Mouse (Mus musculus) cerebellum, adult 9-11 months (tissue): Measurements from ENCODE around the gene Fgfbp1.

Experiments used
- DNase-seq: peaks from one replicate; pipeline ENCODE4 v3.0.0; 2022

Gene Fgfbp1

DNA sequence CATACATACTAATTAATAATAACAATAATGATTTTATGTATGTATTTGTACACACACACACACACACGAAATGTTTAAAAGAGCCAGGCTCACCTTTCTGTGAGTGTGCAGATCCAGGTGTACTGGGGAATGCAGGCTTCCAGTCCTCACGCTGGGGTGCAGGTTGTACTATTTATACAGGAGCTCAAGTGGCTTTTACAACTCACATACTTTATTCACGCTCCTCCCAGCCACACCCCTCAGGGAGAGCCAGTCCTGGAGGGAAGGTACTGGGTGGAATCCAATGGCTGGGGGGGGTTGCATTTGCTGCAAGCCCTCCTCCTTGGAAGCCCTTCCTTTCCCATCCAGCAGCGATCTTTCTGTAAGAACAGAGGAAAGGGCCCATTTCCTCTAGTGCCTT, at the start of gene Fgfbp1:
Fgfbp1 (minus strand) TSS at position 160 of the 400 bp plus-strand sequence.
- no peak for DNase-seq

DNA sequence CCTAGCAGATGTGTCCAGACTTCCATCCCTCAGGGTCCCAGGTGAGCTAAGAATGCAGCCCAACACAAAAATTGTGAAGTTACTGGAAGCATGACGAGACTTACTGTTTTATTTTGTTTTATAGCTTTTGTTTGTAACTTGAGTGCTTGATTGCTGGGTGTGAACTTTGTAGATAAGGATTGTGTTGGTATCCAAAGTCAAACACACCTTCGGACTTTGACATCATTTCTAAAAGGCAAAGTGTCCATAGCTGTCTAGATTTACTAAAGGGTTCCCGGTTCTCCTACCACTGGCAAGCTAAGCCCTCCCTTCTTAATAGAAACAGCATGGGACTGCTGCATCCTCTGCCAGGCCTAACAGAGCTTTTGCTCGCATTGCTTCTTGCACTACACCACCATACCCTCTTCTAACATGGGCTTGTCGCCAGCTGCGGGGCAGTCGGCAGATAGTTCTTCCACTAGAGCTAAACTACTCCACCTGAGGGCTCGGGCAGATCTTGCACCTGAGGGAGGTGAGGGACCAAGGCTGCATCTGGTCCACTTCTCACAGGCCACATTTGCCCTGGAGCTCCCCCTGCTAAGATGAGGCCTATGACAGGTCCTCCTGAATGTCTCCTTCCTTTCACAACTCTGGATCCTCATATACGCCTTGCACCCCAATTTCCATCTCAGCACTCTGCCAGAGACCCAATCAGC, 16.9 kb upstream of the Fgfbp1 start:
- DNase-seq: no peak

DNA sequence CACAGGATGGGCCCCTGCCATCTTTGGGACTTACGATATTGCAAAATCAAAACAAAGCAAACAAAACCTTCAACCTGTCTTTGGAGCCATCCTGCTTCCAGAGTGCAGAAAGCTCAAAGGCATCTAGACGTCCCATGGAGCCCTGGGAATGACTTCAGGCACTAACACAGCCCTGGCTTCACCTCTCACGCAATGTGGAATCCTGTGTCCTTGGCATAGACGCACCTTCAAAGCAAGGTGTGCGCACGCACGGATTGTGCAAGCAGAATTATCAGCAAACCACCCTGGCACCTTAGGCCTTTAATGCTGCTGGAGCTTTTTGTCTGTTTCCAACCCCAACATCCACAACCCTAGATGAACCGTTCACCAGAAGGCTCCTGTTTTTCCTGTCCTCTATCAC, 16.0 kb upstream of the Fgfbp1 start:
- no peak for DNase-seq

DNA sequence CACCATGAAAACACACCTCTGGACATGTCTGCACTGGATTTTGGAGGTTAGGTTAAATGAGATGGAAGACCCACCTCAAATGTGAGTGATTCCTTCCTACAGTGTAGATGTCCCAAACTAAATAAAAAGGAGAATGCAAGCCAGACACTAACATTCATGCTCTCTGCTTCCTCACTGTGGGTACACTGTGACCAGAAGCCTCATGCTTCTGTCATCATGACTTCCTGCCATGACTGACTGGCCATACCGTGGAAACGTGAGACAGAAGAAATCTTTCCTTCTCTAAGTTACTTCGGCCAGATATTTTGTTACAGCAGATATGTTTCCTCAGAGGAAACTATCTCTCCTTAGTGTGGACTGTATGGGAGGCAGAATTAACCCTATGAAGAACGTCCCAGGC, 14.6 kb upstream of the Fgfbp1 start:
- no peak for DNase-seq

DNA sequence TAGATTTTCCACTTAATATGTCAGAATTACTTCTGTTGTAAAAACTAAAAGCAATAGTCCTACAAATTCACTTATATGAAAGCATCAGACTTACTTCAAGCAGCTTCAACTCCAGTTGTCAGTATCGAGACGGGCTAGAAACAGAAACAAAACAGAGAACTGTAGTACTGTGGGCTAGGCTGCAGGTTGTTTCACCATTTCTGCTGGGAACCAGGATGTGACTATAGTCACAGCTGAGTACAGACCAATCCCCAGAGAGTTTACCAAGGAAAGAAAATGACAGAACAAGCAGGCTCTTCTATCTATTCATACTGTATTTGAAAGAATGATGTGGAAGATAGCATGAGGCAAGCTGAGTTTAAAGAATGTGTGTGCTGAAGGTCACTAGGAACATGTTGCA, 13.4 kb upstream of the Fgfbp1 start:
- no peak for DNase-seq

DNA sequence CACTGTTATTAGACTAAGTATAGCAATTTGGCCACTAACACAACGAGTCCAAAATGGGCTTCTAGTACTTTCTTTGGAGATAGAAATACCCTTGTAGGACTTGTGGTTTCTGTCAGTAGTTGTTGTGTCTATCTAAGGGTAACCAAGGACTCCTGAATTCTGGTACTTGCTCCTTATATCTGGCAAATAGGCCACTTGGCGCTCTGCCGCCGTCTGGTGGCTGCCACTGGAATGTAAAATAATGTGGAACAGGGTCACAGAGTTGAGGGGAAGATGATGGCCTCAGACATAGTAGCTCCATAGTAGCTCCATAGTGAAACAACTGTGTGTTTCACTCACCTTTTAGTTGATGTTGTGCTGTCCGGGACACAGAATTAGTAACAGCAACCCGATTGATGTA, 8.7 kb upstream of the Fgfbp1 start:
- DNase-seq: peak; percentile 16

DNA sequence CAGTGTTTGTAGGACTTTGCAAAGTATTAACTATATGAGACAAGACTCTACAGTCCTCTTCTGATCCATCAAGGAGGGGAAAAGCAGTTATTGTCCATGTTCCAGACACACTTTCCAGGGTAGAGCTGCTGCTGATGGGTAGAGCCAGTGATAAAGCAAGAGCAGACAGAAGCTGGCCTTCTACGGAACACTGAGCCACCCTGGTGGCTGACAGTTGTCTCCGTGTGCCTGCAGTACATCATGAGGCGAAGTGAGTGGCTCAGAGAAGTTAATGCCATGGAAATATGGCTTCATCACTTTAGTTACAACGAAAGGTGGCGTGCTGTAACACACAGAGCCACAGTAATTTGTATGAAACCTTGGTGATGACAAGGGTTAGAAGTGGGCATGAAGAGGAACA, 7.4 kb upstream of the Fgfbp1 start:
- no peak for DNase-seq

DNA sequence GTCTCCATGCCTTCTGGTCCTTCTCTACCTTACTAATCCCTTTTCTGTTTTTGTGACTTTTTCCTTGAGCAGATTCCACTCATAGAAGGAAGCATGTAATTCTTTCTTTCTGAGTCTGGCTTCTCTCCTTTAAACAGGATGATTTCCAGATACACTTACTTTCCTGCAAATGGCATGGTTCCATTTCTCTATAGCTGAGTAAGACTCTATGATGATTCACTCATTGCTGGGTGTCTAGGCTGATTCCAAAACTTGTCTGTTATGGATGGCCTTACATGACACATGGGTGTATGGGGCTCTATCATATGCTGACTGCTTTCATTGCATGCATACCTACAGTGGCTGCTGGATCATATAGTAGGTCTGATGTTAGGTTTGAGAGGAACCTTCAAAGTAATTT, 4.6 kb upstream of the Fgfbp1 start:
- DNase-seq: no peak

DNA sequence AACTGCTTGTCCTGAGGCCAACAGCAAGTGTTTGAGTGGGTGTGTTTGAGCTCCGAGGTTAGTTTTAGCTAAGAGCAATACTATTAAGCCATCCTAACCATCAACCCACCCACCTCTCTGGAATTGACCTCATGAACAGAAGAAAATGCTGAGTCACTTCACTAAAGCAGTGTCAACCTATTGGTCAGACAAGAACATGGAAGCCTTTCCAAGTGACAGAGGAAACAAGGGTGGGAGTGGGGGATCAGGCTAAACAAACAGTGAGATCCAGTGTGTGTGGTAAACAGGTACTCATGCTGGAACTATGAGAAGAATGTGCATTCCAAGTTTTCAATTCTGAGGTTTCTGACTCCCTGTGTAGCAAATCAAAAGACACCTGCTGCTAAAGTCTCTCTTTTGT, 1.3 kb upstream of the Fgfbp1 start:
- no peak for DNase-seq

DNA sequence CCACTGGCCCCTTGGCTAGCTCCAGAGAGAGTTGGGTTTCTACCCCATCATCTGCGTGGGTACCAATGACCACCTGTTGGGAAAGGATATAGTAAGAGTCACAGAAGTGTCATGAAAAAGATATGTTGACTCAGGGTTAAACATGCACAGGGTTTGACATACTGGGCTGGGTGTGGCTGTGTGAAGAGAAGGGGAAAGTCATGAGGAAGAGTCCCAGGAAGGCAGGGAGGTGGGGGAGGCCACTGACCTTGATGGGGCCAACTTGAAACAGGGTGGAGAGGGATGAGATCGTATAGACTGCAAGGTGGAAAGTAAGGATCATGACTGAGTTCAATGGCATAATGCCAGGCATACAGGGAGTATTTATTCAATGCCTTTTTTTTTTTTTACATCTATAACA, 1.2 kb downstream of the Fgfbp1 start:
- no peak for DNase-seq

DNA sequence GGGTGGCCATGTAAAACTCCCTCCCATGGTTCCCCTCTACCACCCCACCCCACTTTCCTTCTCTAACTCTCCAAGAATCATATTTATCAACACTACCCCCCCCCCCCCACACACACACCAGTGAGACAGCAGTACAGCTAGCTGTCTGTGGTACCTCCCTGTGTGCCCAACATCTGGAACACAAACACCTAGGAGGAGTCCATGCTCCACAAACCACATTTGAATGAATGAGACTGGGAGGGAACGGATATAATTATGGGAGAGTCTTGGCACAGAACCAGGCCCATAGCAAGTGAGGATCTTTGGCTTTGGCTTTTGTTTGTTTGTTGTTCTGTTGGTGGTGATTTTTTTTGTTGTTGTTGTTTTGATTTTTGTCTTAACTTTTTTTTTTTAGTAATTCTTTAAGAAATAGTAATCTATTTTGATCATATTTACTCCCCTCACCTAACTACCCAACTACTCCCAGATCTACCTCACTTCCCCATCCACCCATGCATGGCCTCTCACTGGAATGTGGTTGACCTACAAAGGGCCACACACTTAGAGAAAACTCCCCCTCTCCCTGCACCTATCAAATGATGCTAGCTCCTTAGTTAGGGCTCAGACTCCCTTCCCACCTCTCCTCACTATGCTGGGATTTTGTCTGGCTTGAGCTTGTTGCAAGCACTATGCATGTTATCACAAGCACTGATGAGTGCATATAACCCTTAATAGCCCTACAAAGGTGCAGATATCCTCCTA, 4.6 kb downstream of the Fgfbp1 start:
- DNase-seq: no peak

DNA sequence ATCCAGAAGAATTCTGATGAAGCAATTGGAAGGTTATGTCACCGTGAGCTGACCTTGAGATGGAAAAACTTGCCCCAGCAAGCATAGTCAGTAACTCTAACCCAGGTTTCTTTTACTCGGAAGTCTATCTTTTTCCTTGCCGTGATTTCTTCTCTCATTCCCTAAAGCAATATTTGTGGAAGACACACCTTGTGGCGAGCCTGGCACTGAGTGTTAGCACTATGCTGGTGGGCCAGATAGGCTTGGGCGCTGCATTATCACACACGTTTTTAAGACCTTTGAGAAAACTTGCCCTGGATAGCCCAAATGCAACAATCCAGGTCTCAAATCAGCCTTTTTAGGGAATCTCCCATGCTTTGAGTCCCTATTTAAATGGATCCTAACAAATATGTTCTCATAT, 7.4 kb downstream of the Fgfbp1 start:
- no peak for DNase-seq

DNA sequence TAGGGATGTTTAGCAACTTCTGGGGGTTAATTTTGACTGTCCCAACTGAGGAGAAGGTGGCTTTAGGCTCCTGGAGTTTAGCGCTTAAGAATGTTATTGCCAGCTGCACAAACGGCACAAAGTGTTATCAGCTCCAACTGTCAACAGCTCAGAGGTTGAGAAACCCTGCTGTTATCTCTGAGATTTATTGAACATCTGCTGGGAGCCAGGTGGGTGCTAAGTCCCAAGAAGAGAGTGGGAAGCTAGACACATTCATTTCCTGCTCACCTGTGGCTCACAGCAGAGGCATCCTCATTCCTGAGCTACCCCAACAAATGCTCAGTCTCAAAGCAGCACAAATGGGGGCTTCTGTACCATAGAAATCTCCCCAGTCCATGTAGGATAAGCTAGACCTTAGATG, 10.4 kb downstream of the Fgfbp1 start:
- no peak for DNase-seq

DNA sequence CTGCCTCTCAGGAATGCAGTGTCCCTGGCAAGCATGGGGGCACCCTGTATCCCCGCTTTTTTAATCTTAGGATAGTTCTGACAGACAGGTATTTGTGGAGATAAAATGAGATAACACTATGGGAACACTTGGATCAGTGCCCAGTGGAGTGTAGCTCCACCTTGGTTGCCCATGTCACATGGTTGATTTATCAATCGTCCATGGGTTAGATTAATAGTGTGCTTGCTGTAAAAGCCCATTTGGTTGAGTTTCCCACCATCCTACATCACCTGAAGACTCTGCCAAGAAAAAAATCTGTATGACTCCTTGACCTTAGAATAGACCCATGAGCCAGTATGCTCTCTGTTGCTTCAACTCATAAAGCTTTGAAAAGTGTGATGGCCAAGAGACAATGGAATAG, 11.0 kb downstream of the Fgfbp1 start:
- no peak for DNase-seq

DNA sequence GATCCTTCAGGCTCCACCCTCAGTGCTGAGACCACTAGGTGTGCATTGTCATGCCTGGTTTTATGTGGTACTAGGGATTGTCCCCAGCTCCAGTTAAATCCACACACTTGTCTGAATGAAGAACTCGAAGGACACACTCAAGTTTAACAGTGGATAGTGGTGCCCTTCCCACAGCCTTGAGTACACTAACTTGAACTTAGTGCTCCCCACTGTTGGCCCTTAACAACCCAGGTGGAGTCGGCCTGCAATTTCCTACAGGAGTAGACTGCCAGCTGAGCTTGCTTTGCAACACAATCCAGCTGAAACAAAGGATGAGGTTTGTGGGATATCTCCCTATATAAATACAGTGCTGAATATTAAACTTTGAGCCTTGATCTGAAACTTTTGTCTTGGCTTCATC, 12.9 kb downstream of the Fgfbp1 start:
- no peak for DNase-seq

DNA sequence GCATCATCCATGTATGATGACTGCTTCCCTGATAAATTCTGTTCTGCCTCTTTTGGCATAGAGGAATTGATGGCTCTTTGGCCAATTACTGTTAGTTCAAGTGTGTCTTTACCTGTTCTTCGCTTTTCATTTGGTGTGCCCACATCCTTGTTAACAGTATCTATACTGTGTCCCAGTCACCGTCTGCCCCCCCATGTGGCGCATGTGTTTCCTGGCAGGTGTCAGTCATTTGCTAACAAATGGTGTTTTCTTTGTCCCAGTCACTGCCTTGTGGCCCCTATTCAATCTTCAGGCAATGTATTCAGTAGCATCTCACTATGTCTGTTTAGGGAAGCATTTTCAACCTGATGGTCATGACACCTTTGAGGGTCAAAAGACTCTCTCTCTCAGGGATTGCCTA, 20.5 kb downstream of the Fgfbp1 start:
- no peak for DNase-seq

DNA sequence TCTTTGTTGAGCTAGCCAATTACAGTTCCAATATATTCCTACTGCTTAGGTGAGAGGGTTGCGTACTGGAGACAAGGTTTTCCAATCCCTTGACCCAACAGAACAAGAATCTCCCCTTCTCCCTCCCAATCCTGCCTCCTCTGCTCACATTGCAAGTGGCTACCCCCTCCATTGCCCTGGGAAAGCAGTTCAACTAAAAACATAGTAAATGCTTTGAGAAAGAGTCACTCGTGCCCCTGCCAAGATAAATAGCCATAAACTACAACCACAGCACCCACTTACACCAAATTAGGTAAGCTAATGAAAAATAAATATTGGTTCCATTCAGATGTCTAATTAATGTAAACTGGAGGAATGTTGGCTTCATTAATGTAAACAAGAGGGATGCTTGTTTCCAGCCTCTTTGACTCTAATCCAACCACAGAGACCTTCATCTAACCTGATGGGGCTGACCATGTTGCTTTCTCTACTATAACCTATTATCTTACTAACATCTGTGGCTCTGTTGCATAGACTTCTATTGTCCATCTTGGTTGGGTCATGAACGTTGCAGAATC, 21.6 kb downstream of the Fgfbp1 start:
- DNase-seq: no peak

DNA sequence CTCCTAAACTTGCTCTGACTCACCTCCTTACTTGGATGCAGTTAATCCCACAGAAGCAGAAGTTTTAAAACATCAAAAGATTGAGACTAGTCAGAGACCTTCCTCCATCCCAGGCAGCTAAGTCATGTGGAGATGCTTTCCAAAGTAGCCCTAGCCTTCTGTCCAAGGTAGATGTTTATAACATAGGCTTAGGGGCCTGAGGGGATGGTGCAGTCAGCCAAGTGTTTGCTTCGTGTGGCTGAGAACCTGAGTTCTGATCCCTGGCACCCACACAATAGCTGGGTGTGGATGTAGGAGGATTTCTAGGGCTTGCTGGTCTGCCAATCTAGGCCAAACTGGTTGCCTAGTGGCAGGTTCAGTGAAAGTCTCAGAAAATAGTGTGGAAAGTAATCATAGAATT, 28.3 kb downstream of the Fgfbp1 start:
- no peak for DNase-seq

DNA sequence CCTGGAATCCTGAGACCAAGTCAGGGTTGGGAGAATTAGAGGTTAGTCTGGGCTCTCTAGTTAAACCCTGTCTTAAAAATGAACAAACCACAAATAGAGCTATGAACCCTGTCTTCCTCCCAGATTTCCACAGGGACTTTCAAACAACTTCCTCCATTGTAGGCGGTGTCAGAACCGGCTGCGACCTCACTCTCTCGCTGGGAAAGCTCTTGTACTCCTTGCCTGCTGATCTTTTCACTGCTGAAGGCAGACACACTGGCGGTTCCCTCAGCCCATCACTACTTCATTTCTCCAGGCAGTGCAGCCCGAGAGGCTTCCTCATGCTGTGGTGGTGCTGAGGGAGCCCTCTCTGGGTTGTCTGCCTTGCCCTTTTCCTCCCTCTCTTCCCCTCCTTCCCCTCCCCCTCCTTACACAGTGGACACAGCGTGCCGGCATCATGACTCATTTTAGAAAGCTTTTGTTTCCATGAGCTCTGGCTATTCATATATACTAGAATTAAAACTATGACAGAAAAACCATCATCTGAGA, 32.8 kb downstream of the Fgfbp1 start:
- DNase-seq: no peak

DNA sequence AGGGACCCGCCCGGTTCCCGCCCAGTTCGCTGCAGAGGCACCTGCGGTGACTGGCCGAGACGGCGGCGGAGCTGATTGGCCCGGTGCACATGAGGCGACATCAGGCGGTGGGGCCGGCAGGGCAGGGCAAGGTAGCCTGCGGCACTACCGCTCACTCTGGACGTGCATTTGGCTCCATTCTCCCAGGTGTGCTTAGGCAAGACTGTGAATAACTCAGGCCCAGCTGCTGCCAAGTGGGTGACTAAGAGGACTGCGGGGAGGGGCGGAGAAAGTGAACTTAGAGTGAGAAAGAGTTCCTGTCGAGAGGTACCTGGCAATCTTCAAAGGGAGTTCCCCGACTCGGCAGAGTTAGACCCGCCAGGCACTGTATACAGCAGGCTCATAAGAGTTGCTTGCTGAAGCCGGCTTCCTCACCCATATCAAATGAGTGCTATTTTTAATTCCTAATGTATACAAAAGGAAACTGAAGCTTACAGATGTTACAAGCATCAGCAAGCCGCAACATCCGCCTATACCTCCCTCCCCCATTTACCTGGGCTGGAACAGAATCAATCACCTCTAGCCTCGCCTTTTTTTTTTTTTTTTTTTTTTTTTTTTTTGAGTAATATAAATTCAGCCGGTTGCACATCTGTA, 33.4 kb downstream of the Fgfbp1 start:
- DNase-seq: peak; percentile 2

DNA sequence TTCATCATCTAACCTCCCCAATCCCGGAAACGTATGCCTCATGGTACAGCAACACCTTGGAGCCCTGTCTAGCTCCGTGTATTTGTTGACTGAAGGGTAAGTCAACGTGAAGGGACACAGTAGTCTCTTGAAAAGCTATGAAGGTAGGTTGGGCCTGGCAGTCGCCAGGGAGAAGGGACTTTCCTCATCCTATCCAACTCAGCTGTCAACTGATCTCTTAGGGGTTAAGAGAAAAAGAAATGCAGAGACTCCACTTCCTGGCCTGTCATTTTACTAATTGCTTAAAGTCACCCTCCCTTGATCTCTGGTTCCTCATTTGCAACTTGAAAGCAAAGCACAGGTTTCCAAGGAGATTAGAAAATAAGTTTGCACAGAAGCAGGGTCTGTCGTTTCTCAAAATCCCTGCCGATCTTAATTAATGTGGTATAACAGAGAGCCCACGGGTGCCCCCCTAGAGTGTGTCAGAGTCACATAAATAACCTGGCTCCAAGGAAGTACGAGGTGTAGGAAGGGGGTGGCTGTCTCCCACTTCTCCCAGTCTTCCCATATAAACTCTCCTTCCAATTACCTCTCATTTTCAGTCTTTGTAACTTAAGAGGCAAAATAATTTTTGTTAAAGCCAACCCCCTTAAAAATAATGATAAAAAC, 34.1 kb downstream of the Fgfbp1 start:
- DNase-seq: no peak

DNA sequence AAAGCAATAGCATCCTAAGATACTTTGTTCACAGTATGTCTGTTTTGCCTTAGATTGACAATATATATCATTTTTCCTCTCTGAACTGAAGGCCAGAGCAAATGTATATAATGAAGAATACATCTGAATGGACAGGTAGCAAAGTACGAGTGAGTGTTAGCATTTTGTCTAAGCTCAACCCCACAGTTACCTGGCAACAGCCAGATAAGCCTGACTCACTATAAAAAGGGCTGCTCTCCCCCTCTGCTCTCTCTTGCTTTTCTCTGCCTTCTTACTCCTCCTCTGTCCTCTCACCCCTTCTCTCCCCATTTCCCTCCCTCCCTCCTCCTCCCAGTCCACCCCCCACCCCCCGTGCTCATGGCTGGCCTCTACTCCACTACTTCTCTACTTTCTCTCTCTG, 48.3 kb downstream of the Fgfbp1 start:
- no peak for DNase-seq
